Mouse (Mus musculus): ENCODE data around the gene Spata13.
A peak's percentile ranks its signal among the peaks of the same experiment; 100 is the strongest.

Spata13 gene

GRCm38 (mm10) chr14:60639195-60639594 is 5.4 kb downstream of the Spata13 start:
- no peak for ATAC-seq (ENCODE audit: low TSS enrichment)

GRCm38 (mm10) chr14:60641120-60641519 is 7.3 kb downstream of the Spata13 start:
- no peak for ATAC-seq (ENCODE audit: low TSS enrichment)

GRCm38 (mm10) chr14:60642131-60642530 is 8.3 kb downstream of the Spata13 start:
- no peak for ATAC-seq (ENCODE audit: low TSS enrichment)

- ATAC-seq (ENCODE audit: low TSS enrichment): peak; percentile 55; the same call in 1 of the 2 replicates
Measured at GRCm38 (mm10) chr14:60643098-60643870, 9.5 kb downstream of the Spata13 start.

- ATAC-seq (ENCODE audit: low TSS enrichment): no peak
Measured at GRCm38 (mm10) chr14:60646373-60646772, 12.6 kb downstream of the Spata13 start.

- no peak for ATAC-seq (ENCODE audit: low TSS enrichment)
Measured at GRCm38 (mm10) chr14:60647885-60648284, 14.1 kb downstream of the Spata13 start.

- no peak for ATAC-seq (ENCODE audit: low TSS enrichment)
Measured at GRCm38 (mm10) chr14:60648956-60649355, 15.2 kb downstream of the Spata13 start.

GRCm38 (mm10) chr14:60653184-60653583 is 19.4 kb downstream of the Spata13 start:
- no peak for ATAC-seq (ENCODE audit: low TSS enrichment)

GRCm38 (mm10) chr14:60653977-60654376 is 20.2 kb downstream of the Spata13 start:
- ATAC-seq (ENCODE audit: low TSS enrichment): no peak

- no peak for ATAC-seq (ENCODE audit: low TSS enrichment)
Measured at GRCm38 (mm10) chr14:60654708-60655107, 20.9 kb downstream of the Spata13 start.

- ATAC-seq (ENCODE audit: low TSS enrichment): peak; percentile 75
Measured at GRCm38 (mm10) chr14:60655941-60656700, 22.3 kb downstream of the Spata13 start.

GRCm38 (mm10) chr14:60656701-60657085 is 22.9 kb downstream of the Spata13 start:
- ATAC-seq (ENCODE audit: low TSS enrichment): no peak

- ATAC-seq (ENCODE audit: low TSS enrichment): no peak
Measured at GRCm38 (mm10) chr14:60657891-60658290, 24.1 kb downstream of the Spata13 start.

GRCm38 (mm10) chr14:60659498-60659897 is 25.7 kb downstream of the Spata13 start:
- peak; percentile 66 for ATAC-seq (ENCODE audit: low TSS enrichment)

- no peak for ATAC-seq (ENCODE audit: low TSS enrichment)
Measured at GRCm38 (mm10) chr14:60660591-60660990, 26.8 kb downstream of the Spata13 start.

- no peak for ATAC-seq (ENCODE audit: low TSS enrichment)
Measured at GRCm38 (mm10) chr14:60661281-60661680, 27.5 kb downstream of the Spata13 start.

GRCm38 (mm10) chr14:60663309-60663940 is 29.6 kb downstream of the Spata13 start:
- ATAC-seq (ENCODE audit: low TSS enrichment): no peak

- ATAC-seq (ENCODE audit: low TSS enrichment): no peak
Measured at GRCm38 (mm10) chr14:60664641-60665040, 30.8 kb downstream of the Spata13 start.

- ATAC-seq (ENCODE audit: low TSS enrichment): no peak
Measured at GRCm38 (mm10) chr14:60665263-60665662, 31.5 kb downstream of the Spata13 start.

- no peak for ATAC-seq (ENCODE audit: low TSS enrichment)
Measured at GRCm38 (mm10) chr14:60666252-60666651, 32.5 kb downstream of the Spata13 start.

GRCm38 (mm10) chr14:60670191-60670590 is 36.4 kb downstream of the Spata13 start:
- peak; percentile 91 for ATAC-seq (ENCODE audit: low TSS enrichment)

GRCm38 (mm10) chr14:60671504-60671903 is 37.7 kb downstream of the Spata13 start:
- ATAC-seq (ENCODE audit: low TSS enrichment): no peak

- ATAC-seq (ENCODE audit: low TSS enrichment): no peak
Measured at GRCm38 (mm10) chr14:60675697-60676096, 41.9 kb downstream of the Spata13 start.
